Mouse (Mus musculus): ENCODE data around the gene Erg. TPM values are rescaled to one million over a fixed set of nuclear protein-coding genes. Genes with fewer than 3 reads are reported as not detected.

Erg gene
- total RNA-seq, 2 experiments from 2014 or later: 8.1 to 9.1 TPM

DNA sequence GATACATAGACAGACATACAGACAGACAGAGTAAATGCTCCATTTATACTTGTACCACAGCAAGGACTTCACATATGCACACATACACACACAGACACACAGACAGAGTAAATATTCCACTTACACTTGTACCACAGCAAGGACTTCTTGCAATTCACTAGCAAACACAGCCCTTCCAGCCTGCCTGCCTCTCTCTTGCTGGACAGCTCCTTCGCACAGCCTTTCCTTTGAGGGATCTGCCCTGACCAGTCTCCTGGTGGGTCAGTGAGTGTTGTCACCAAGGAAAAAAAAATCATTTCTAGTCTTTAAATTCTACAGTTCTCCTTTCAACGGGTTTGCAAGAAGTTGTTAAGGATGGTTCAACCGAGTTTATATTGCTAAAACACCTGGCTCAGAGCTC lies 92.3 kb downstream of the Erg start:
- H3K4me3 ChIP-seq: no peak overlapping the region
- DNase-seq: no peak
- H3K27ac ChIP-seq: no peak overlapping the region
- intact Hi-C loops (cut with DNase I): no loop called here
- TF ChIP-seq CTCF (IDR thresholded peaks at IDR 0.05): no peak

DNA sequence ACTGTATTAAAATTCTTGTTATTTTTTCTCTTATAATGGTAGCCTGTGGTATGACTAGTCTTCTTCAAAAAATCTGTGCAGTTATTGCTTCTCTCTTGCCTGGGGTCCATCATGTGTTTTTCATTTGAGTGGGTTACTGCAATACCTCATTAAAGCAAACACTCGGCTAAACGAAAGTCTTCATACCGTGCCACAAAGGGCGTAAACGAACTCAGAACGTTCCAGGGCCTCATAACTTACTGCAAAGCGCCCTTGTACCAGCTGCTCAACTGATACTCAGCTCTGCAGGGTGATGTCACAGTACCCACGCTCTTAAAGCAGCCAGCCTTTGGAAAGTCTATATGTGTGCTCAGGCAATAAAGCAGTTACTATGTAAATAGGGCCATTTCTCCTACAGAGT lies 93.1 kb downstream of the Erg start:
- intact Hi-C loops (cut with DNase I): no loop called here
- no peak for TF ChIP-seq CTCF (IDR thresholded peaks at IDR 0.05)
- Histone ChIP-seq H3K4me3 (no peak overlapping the region), H3K27ac (no peak overlapping the region)
- no peak for DNase-seq

DNA sequence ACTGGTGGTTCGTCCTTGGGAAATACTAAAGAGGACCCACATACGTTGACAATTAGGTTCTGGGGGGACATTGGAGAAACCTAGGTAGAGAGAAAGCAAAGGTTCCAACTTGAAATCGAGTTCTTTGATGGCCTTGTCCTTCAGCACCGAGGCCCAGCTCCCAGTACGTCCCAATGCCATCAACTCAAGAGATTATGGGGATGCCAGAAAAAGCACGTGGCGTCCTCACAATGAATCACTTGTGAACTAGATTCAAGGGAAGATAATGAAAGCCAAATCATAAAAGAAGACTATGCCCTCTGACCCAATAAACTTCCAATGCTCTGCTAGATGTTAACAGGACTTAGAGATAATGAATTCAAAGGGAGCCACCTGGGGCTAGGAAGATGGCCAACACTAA lies 94.2 kb downstream of the Erg start:
- Histone ChIP-seq H3K27ac (no peak overlapping the region), H3K4me3 (no peak overlapping the region)
- no peak for DNase-seq
- TF ChIP-seq CTCF (IDR thresholded peaks at IDR 0.05): no peak
- intact Hi-C loops (cut with DNase I): no loop called here

DNA sequence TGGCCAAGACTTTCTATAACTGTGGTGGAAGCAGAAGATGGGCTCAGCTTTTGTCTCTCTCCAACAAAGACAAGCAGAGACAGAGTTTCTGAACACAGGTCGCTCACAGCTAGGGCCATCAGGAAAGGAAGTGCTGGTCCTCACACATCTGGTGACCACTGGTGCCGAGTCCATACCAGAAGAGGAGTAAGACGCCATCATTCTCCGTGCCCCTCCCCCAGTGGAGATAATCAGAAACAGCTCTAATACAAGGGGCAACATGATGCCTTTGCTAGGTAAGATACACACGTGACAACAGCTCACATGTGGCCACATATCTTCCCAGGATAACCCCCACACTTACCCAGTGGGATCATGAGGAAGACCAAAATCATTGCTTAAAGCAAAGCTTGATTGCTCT lies 96.0 kb downstream of the Erg start:
- no peak for TF ChIP-seq CTCF (IDR thresholded peaks at IDR 0.05)
- Histone ChIP-seq H3K27ac (no peak overlapping the region), H3K4me3 (no peak overlapping the region)
- no peak for DNase-seq
- intact Hi-C loops (cut with DNase I): no loop called here

DNA sequence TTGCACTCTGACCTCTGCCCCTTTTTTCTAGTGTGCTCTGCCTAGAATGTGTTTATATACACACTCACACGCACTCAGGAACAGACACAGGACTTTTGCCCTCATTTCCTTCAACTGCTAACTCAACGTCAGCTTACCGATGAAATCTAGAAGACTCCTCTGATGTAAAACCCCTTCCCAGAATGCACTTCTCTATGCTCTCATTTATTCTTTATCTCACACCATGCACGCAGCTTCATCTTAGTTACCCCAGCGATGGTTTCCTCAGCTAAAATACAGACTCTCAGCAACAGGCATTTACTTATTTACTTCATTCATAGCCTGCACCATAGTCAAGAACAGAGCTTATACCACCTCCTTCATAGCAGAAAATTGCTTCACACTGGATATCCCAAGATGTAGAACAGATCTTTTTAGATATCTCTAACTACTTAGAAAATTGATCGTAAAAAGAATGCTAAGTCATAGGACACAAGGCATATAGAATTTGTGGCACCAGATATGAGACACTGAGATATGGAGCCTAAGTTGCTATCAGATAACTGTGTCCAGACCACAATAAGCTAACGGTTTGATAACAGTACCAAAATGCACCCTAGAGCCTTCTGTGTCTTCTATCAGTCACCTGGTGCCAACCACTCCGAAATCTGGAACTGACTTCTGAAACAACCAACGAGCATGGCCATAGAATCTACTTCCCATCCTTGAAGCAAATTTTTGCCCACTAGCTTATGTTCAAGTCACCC lies 98.6 kb downstream of the Erg start:
- Histone ChIP-seq H3K4me3 (no peak overlapping the region), H3K27ac (no peak overlapping the region)
- TF ChIP-seq CTCF (IDR thresholded peaks at IDR 0.05): no peak
- no peak for DNase-seq
- intact Hi-C loops (cut with DNase I): no loop called here

DNA sequence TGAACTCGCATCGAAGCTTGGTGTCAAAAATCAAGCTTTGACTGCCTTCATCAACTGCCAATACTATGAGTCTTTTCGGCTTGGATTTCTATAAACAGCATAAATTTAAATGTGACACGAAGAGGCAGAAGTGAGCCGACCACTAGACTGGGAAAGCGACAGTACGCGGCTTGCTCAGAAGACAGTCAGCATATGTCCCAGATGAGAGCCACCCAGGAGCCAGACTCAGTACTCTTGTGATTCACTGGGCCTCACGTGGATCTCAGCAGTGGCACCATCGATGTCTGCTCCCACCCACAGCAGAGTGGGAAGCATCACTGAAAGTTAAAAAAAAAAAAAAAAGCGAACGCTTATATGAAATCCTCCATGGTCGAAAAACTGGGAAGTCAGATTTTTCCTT lies 105.2 kb downstream of the Erg start:
- no peak for DNase-seq
- TF ChIP-seq CTCF (IDR thresholded peaks at IDR 0.05): no peak
- H3K4me3 ChIP-seq: no peak overlapping the region
- intact Hi-C loops (cut with DNase I): no loop called here
- H3K27ac ChIP-seq: no peak overlapping the region

DNA sequence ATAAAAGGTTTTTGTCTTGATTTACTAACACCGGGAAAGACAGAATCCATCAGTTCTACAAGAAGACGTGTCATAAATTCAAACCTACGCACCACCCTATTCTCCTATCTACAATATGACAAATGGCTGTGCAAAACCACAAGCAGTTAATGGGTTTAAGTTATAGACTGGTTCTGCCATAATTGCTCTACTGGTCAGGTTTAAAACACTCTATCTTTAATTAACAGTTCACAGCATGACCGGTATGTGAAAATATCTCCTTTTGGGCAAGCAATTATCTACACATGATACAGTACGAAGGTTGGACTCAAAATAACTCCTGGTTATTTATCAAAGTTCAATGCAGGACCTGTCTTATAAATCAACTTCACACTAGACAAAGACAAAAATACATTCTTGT lies 107.8 kb downstream of the Erg start:
- TF ChIP-seq CTCF (IDR thresholded peaks at IDR 0.05): no peak

DNA sequence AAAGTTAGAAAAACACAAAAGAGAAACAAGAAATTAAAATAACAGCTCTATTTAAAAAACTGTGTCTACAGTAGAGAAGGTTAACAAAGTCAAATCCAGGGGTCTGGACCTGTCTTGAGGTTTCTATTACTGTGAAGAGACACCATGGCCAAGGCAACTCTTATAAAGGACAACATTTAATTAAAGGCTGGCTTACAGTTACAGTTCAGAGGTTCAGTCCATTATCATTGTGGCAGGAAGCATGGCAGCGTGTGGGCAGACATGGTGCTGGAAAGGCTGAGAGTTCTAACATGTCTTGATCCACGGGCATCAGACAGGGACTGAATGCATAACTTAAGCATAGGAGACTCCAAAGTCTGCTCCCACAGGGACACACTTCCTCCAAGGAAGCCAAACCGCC lies 111.4 kb downstream of the Erg start:
- no peak for TF ChIP-seq CTCF (IDR thresholded peaks at IDR 0.05)
- intact Hi-C loops (cut with DNase I): no loop called here
- Histone ChIP-seq H3K4me3 (no peak overlapping the region), H3K27ac (no peak overlapping the region)
- DNase-seq: no peak

More for the DNA sequence above, 107.8 kb downstream of the Erg start:
- Histone ChIP-seq H3K4me3 (no peak overlapping the region), H3K27ac (no peak overlapping the region)
- no peak for DNase-seq
- intact Hi-C loops (cut with DNase I): no loop called here

DNA sequence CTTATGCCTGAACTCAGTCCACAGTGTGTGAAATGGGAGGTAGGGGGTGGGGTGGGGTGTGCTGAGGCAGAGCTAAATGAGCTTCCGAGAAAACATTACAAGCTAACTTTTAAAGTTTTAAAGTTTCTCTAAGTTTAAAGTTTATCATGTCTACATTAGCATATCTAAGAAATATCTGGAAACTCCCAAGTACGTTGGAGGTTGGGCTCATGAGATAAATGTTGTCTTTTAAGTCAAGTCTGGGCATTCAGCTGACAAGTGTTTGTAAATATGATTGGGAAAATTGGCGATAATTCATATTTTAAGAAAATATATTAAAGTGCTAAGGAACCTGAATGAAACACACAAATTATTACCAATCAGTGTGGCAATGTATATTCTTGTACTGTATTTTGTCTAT lies 112.4 kb downstream of the Erg start:
- intact Hi-C loops (cut with DNase I): no loop called here
- Histone ChIP-seq H3K4me3 (no peak overlapping the region), H3K27ac (no peak overlapping the region)
- no peak for TF ChIP-seq CTCF (IDR thresholded peaks at IDR 0.05)
- DNase-seq: no peak

DNA sequence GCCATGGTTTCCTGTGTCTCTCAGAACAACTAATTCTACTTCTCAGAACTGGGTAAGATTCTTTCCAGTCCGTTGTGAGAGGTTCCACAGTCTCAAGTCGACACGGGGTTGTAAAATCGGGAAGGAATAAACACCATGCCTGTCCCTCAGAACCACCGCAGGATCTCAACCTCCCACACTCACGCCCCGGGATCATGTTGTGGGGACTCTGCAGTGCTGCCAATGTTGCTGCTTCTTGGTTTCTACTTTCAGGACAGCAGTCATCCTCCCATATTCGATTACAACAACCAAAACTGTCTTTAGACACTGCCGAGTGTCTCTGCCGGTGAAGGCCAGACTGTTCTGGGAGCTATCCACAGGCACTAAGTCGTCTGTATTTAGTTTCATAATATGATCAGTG lies 113.6 kb downstream of the Erg start:
- DNase-seq: peak; percentile 52
- intact Hi-C loops (cut with DNase I): no loop called here

DNA sequence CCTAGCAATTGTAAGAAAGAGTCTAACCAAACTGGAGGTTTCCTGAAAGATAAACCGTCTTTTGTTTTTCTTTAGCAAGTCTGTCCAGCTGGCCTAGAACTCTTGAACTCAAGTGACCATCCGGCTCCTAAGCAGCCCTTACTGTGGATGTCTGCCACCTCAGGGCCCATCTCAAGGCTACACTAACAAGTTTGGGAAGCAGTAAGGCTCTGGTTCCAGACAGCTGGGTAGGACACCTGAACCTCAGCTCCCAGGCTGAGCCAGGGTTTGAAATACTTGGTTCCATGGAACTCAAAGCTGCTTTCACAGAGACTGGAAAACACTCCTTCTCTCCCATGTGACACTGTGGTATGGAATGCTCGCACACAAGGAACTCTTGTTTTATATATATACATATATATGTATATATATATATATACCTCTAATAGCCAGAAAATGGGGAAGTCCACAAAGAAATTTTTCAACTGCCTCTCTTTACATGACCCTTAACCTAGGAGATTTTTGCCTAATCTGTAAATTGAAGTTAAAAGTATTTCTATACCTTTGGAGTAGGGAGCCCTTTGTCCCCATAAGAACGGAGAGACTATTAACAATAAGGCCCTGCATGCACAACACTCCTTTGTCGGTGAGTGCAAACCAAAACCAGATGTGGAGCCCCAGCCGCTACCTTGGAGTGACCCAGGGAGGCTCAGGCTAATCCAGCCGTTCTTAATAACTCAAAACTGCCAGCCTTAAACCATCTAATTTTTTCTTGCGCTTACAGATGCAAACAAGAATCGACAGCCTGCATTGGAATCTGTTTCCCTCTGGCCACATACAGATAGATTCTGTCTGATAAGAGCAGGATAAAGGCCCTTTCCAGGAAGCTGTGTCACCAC lies 116.9 kb downstream of the Erg start:
- no peak overlapping the region for H3K4me3 ChIP-seq
- intact Hi-C loops (cut with DNase I): loop anchor here (5.0 kb wide), 2 partner anchors 103 to 117 kb away; no protein-coding TSS in a partner anchor
- no peak for DNase-seq
- no peak overlapping the region for H3K27ac ChIP-seq
- no peak for TF ChIP-seq CTCF (IDR thresholded peaks at IDR 0.05)

More for the DNA sequence above, 113.6 kb downstream of the Erg start:
- Histone ChIP-seq H3K27ac (peak overlapping the region; percentile 51; the same call in 1 of the 2 replicates), H3K4me3 (no peak overlapping the region)
- no peak for TF ChIP-seq CTCF (IDR thresholded peaks at IDR 0.05)

DNA sequence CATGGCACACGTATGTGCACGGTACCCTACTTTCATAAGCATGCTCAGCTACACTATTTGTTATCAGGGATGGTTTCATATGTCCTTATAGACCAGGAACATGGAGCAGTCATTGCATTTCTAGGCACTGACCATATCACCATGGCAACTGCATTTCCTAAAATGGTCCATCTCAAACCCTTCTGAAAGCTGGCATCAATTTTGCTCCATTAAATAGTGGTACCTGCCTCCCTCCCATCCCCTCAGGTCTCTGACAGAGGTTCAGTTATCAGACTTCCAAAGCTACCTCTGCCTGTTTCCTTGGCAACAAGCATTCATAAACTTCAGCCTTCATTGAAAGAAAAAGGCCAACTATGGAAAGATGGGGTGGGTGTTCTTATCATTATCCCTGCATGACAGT lies 118.5 kb downstream of the Erg start:
- no peak for TF ChIP-seq CTCF (IDR thresholded peaks at IDR 0.05)
- intact Hi-C loops (cut with DNase I): loop anchor here (5.0 kb wide), 2 partner anchors 104 to 116 kb away; no protein-coding TSS in a partner anchor
- no peak for DNase-seq
- Histone ChIP-seq H3K4me3 (no peak overlapping the region), H3K27ac (no peak overlapping the region)

DNA sequence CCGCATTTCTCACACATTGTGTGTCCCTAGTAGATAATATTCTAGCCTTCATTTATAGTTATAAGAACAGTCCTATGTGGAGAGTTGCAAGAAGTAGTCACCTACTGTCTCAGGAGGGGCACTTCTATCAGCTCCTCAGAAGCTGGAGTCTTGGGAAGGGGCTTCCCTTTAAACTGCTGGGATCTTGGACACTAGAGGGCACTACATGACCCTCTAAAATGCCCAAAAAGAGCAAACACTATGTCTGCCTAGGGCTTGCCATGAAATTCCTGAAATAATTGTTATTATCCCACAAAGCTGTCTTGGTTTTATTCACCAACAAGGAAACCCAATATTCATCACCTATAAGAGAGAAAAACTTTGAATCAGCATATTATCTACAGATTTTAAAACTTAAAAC lies 119.8 kb downstream of the Erg start:
- intact Hi-C loops (cut with DNase I): loop anchor here (5.0 kb wide), 2 partner anchors 106 to 114 kb away; no protein-coding TSS in a partner anchor
- no peak for DNase-seq
- TF ChIP-seq CTCF (IDR thresholded peaks at IDR 0.05): peak; percentile 61
- no peak overlapping the region for H3K4me3 ChIP-seq
- no peak overlapping the region for H3K27ac ChIP-seq

Measured in gastrocnemius, adult 2 months (tissue).